Mouse (Mus musculus): ENCODE measurements around the gene Mog.
A peak's percentile ranks its signal among the peaks of the same experiment; 100 is the strongest.

Gene Mog

GRCm38 (mm10) chr17:37022628-37023576 is at the start of gene Mog:
Gene Mog (minus strand): TSS chr17:37023398.
- DNase-seq (ENCODE audit: low spot score): no peak

GRCm38 (mm10) chr17:37072730-37073276 is 49.6 kb upstream of the Mog start:
- DNase-seq (ENCODE audit: low spot score): no peak

GRCm38 (mm10) chr17:37072080-37072729 is 49.0 kb upstream of the Mog start:
- no peak for DNase-seq (ENCODE audit: low spot score)

- DNase-seq (ENCODE audit: low spot score): no peak
These were observed 46.9 kb upstream of the Mog start for GRCm38 (mm10) chr17:37070121-37070520.

- DNase-seq (ENCODE audit: low spot score): no peak
These were observed 44.7 kb upstream of the Mog start for GRCm38 (mm10) chr17:37067861-37068260.

- DNase-seq (ENCODE audit: low spot score): no peak
These were observed 42.8 kb upstream of the Mog start for GRCm38 (mm10) chr17:37065993-37066392.

- DNase-seq (ENCODE audit: low spot score): no peak
These were observed 40.7 kb upstream of the Mog start for GRCm38 (mm10) chr17:37063686-37064495.

- DNase-seq (ENCODE audit: low spot score): no peak
These were observed 39.9 kb upstream of the Mog start for GRCm38 (mm10) chr17:37063063-37063462.

- DNase-seq (ENCODE audit: low spot score): no peak
These were observed 39.0 kb upstream of the Mog start for GRCm38 (mm10) chr17:37062101-37062641.

GRCm38 (mm10) chr17:37061435-37061834 is 38.2 kb upstream of the Mog start:
- no peak for DNase-seq (ENCODE audit: low spot score)

GRCm38 (mm10) chr17:37056957-37057356 is 33.8 kb upstream of the Mog start:
- DNase-seq (ENCODE audit: low spot score): no peak

GRCm38 (mm10) chr17:37051745-37052144 is 28.5 kb upstream of the Mog start:
- no peak for DNase-seq (ENCODE audit: low spot score)

GRCm38 (mm10) chr17:37050876-37051275 is 27.7 kb upstream of the Mog start:
- DNase-seq (ENCODE audit: low spot score): peak; percentile 36

- DNase-seq (ENCODE audit: low spot score): peak; percentile 93
These were observed 27.2 kb upstream of the Mog start for GRCm38 (mm10) chr17:37050399-37050798.

- peak; percentile 62 for DNase-seq (ENCODE audit: low spot score)
These were observed 26.5 kb upstream of the Mog start for GRCm38 (mm10) chr17:37049570-37050310.

- no peak for DNase-seq (ENCODE audit: low spot score)
These were observed 25.2 kb upstream of the Mog start for GRCm38 (mm10) chr17:37048383-37048782.

GRCm38 (mm10) chr17:37047981-37048380 is 24.8 kb upstream of the Mog start:
- peak; percentile 34 for DNase-seq (ENCODE audit: low spot score)

- no peak for DNase-seq (ENCODE audit: low spot score)
These were observed 24.3 kb upstream of the Mog start for GRCm38 (mm10) chr17:37047332-37047976.

GRCm38 (mm10) chr17:37046312-37047112 is 23.3 kb upstream of the Mog start:
- DNase-seq (ENCODE audit: low spot score): peak; percentile 49

Data from embryo, embryonic 10 days (tissue).